Mouse (Mus musculus): ENCODE results near the gene Elavl1.
"Not testable (repeated sequence)": the region's sequence is repeated elsewhere in the genome, so short reads cannot be mapped to it uniquely, and the experiment has no call there.

Elavl1 gene

GRCm38 (mm10) chr8:4324983-4325750, at the start of gene Elavl1, which contains the start of gene Ccl25:
Gene Elavl1 (minus strand): TSS chr8:4325413.
Gene Ccl25 (plus strand): TSS chr8:4325210.
- DNase-seq = peak; percentile 90 to 92

GRCm38 (mm10) chr8:4372657-4373056, 47.4 kb upstream of the Elavl1 start:
- DNase-seq = no peak

DNA sequence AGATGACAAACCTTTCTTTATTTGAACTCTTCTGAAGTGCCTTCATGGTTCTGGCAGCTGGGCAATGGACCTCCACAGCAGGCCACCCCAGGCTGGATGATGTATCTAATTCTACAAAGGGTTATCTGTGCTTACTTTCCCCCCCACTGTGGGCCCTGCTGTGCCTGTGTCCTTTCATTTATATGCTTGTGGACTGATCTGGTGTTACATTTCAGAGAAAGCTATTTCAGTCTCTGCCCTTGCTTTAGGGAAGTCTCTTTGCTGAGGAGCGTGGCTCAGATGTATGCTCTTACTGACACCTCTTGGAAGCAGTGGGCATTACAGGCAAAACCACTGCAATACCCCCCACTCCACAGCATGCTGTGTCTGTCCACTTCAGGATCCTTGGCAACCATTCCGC, 44.9 kb upstream of the Elavl1 start:
- no peak for DNase-seq

DNA sequence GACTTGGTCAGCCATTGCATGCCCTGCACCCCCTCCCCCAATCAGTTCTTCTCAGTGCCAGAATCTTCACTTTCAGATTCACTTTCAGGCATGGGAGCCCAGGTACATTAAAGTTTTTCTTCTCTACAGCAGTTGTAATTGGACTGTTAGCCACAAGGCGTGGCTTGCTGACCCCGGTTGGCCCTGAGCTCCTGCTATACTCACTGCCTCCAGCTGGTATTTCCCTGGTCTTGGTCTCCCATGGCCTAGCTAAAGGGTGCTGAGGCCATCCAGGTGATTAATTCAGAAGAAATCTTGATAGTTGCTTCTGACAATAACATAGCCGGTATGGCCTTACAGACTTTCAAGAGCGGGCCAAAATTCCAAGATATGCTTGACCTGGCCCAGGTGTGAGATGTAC, 43.3 kb upstream of the Elavl1 start:
- no peak for DNase-seq

DNA sequence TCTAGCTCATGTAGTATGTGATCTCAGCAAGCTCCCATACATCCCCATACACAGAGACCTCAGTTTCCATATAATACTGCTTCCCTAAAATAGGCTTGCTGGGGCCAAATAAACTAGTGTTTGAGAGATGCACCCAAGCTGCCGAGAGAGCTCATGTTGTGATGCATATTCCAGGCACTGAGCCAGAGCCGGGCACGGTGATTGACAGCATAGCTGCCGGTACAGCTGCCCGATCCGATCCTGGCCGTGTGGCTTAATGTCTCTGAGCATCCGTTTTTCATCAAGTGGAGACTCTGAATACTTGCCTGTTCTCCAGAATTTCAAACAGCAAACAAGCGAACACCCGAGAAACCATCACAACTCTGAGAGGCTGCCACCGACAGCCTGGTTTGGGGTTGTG, 42.6 kb upstream of the Elavl1 start:
- DNase-seq = no peak

DNA sequence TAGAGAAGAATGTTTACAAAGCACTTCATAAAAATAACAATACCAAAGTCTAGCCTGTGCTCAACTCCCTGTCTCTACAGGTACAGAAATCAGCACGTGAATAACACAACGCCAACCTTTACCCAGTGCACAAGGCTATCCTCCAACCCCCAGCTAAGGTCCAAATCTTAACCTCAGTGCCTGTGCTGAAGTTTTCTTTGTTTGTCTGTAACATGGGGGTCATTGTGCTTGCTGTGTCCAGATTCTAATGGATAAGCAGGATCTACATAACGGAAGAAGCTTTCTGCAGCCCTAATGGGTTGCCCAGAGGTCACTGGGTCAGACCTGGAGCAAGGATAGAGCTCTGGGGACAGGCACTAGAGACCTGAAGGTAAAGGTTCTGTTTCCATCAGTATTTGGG, 41.0 kb upstream of the Elavl1 start:
- DNase-seq = no peak

DNA sequence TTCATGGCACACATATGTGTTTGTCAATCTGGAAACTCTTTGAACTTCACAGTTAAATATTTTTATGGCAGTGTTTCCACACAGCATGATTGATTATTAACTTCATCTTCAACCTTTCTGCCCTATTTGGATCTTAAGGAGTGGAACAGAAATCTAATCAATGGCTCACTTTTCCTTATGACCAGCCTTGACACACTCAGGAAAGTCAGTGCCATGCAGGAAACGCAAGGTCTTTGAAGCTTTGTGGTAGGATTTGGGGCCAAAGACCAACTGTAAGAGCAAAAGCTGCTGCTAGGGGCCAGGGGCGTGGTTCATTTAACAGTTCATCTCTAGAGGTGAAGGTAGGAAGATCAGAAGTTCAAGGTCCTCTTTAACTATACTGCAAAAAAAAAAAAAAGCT, 35.7 kb upstream of the Elavl1 start:
- DNase-seq = no peak

- no peak for DNase-seq
Measured at GRCm38 (mm10) chr8:4359362-4359761, 34.1 kb upstream of the Elavl1 start.

DNA sequence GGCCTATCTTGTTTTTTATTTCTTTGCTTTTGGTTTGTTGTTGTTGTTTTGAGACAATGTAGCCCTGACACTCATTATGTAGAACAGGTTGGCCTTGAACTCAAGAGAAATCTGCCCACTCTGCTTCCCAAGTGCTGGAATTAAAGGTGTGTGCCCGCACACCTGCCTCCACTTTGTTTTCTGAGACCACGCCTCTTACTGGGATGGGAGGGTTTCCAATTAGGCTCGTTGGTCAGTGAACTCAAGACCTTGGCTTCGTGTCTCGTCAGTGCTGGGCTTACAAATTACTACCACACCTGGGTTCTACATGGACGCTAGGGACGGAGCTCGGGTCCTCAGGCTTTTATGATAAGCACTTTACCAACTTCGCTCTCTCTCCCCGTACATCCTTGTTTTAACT, 30.2 kb upstream of the Elavl1 start:
- DNase-seq = no peak

DNA sequence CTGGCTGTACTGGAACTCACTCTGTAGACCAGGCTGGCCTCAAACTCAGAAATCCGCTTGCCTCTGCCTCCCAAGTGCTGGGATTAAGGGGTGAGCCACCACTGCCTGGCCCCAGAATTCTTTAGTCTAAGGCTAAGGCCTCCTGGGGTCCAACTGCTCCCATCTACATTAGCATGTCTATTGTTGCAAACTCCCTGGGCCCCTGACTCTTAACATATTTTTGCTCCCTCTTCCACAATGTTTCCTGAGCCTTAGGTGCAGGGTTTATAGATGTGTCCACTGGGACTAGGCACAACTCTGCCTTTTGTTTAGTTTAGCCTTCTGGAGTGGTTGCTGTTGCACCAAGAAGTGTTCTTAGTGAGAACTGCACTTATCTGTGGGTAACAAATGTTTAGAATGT, 29.3 kb upstream of the Elavl1 start:
- DNase-seq = no peak

GRCm38 (mm10) chr8:4353741-4354140, 28.5 kb upstream of the Elavl1 start:
- DNase-seq = no peak

DNA sequence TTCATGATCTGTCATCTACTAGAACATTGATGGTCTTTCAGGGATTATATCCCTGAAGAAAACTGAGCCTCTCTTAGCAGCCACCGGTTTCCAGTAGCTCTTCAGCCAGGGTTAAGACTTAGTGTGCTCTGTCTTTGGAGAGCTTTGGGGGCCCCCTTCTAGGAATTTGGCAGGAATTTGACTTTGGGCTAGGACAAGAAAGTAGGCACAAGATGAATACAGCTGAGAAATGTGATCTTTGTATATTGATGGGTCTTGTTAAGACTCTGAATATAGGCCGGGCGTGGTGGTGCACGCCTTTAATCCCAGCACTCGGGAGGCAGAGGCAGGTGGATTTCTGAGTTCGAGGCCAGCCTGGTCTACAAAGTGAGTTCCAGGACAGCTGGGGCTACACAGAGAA, 27.3 kb upstream of the Elavl1 start:
- not testable (repeated sequence) for DNase-seq

GRCm38 (mm10) chr8:4350618-4351017, 25.4 kb upstream of the Elavl1 start:
- no peak for DNase-seq

GRCm38 (mm10) chr8:4349335-4349734, 24.1 kb upstream of the Elavl1 start:
- no peak for DNase-seq

DNA sequence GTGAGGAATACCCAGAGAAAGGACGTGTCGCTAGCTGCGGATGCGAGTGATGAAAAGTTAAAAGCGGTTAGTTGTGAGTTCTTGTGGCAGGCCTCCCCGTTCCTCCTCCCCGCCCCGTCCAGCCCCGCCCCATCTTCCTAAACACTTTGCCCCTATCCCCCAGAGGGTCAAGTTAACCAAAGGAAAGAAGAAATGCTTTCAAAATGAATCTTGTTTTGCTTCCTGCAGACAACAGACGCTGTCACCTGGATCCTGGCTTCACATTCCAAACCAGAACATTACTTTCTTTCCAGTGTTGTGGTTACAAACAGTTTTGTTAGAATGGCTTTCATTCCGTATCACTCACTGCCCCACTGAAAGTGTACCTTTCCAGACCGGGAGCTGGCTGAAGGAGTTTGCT, 23.1 kb upstream of the Elavl1 start:
- DNase-seq = no peak

DNA sequence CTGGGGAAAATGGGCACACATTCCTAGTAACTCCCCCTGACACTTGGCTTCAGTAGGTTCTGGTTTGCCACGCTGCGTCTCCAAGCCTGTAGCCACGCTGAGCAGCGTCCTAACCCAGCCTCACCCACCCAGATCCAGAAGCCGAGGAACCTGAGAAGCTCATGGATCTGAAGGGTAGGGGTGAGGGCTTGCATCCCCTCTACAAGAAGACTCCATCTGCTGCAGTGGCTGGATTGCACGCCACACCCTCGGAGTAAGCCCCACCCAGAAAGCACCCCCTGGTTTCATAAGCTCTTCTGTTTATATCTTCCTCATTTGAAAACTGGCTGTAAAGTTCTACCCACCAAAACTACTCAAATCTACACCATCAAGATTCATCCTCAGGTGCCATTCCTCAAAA, 22.4 kb upstream of the Elavl1 start:
- no peak for DNase-seq

DNA sequence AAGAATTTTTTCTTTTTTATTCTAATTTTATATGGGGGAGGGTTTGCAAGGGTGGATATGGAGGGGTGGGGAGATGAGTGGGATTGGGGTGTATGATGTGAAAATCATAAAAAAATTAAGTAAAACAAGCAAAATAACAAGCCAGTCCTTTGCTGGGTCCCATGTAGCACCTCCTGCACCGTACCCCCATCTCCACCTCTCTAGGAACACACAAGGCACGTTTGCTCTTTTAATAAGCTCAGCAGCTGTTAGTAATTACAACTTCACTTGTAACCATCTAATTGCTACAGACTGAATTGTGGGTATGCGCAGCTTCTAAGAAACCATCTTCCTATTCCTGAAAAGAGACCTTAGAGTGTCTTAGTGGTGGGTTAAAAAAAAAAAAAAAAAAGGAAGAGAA, 15.0 kb upstream of the Elavl1 start:
- no peak for DNase-seq

DNA sequence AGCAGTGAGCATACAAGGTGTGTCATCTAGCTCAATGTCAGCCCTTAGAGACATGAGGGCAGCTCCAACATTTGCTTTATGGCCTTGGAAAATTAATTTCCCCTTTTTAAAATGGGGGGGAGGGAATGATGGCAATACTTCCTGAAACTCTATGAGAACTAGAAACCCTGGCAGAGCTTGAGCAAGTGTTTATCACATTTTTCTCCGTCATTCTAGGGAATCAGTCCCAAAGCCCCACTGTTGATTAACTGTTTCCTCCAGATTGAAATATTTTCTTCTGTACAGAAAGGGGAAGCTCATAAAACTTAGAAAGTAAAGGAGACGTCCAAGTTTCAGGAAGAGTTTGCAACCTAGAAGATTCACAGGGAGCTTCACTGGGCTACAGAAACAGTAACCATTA, 10.5 kb upstream of the Elavl1 start:
- DNase-seq = no peak

DNA sequence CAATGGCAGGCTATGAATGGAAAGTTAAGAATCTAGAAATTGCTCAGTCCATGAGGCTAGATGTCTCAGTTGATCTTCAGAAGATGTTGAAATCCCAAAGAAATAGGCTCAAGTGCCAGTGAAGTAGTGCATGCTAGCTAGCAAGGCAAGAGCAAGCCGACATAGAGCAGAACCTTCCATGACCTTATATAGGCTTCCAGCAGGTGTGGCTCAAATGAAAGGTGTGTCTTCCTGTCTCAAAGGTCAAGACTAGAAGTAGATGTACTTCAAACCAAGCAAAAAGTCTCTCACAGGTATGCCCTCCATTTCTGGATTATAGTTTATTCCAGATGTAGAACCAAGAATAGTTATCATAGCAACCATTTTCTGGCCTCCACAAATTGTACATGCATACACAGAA, 8.8 kb upstream of the Elavl1 start:
- DNase-seq = no peak

- DNase-seq = no peak
Measured at GRCm38 (mm10) chr8:4329000-4329399, 3.8 kb upstream of the Elavl1 start.

DNA sequence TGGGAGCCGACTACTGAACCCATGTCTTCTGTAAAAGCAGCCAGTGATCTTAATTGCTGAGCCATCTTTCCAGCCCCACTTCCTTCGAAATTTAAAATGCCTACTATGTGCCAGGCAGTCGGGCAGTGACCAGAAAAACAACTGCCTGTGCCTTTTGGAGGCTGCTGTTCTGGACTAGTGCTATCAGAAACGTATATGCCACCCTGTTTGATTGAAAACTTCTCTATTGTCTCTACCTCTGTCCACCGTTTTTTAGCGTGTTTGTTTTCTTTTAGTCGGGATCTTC, 481 bp upstream of the Elavl1 start:
- no peak for DNase-seq

GRCm38 (mm10) chr8:4324525-4324924, 688 bp downstream of the Elavl1 start:
- DNase-seq = peak; percentile 35 to 42

DNA sequence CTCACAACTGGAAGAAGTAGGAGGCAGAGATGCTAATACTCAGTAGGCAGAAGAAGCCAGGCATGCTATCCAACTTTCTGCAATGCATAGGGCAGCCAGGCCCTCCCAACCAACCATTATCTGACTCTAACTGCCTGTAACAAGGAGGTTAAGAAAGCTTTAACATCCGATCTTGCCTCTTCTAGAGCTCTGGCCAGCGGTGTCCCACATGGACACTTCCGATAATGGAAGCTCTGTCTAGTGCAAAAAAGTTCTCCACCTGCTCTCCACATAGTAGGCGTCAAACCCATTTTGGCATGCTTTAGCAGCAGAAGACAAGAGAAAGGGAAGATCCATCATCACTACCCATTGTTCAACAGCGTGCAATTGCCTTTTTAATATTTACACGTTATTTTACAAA, 1.3 kb downstream of the Elavl1 start:
- DNase-seq = no peak

- DNase-seq = peak; percentile 60 to 75
Measured at GRCm38 (mm10) chr8:4322470-4322869, 2.7 kb downstream of the Elavl1 start.

GRCm38 (mm10) chr8:4321031-4321430, 4.2 kb downstream of the Elavl1 start:
- DNase-seq = no peak

DNA sequence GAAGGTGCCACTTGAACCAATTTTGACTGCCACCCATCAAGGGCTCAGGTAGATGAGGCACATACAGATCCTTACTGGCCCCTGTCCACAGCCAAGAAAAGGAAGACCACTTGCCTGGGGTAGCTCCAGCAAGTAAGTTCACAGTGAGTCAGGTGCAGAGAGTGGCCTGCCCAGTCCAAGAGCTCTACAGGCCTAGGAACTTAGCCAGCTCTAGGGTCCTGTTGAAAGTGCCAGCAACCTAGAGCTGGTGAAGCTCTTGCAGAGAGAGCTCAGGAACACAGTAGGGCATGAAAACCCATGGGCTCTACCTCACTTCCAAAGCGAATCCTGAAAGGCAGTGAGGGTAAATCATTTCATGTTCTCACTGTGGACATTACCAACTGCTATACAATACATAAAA, 4.8 kb downstream of the Elavl1 start:
- no peak for DNase-seq

Data from thymus, adult 18-20 months (tissue).